Mouse (Mus musculus) midbrain, embryonic 11.5 days (tissue): Measurements from ENCODE around the gene Gpr137. TPM values are rescaled to one million over a fixed set of nuclear protein-coding genes. Genes with fewer than 3 reads are reported as not detected.

ENCODE experiments used
- ATAC-seq: fragments of 200-750 bp; cut with Nextera tagmentation; 2 replicates; pipeline ENCODE4 v1.8.0; 2017; ENCODE audit warnings: moderate TSS enrichment, moderate library complexity; ENCODE audit not compliant: low FRiP score
- DNase-seq: peaks from one replicate; pipeline ENCODE4 v3.0.0; 2015; ENCODE audit warnings: low spot score; ENCODE audit errors: missing footprints
- H3K27ac ChIP-seq: fragments of 300-500 bp; sonication (generic); 2 replicates; pipeline ENCODE4 v1.5.1; 2014; ENCODE audit warnings: low read depth, low read length
- H3K27me3 ChIP-seq: fragments of 300-500 bp; sonication (generic); 2 replicates; pipeline ENCODE4 v1.6.1; 2014; ENCODE audit warnings: mild to moderate bottlenecking, low read length, moderate library complexity, mixed read lengths; ENCODE audit not compliant: control insufficient read depth, insufficient read depth
- H3K36me3 ChIP-seq: fragments of 300-500 bp; sonication (generic); 2 replicates; pipeline ENCODE4 v1.6.1; 2014; ENCODE audit warnings: mild to moderate bottlenecking, low read length, moderate library complexity, mixed read lengths; ENCODE audit not compliant: control insufficient read depth, insufficient read depth
- H3K4me1 ChIP-seq: fragments of 300-500 bp; sonication (generic); 2 replicates; pipeline ENCODE4 v1.6.1; 2014; ENCODE audit warnings: low read length; ENCODE audit not compliant: control insufficient read depth, insufficient read depth
- H3K4me2 ChIP-seq: fragments of 300-500 bp; sonication (generic); 2 replicates; pipeline ENCODE4 v1.6.1; 2014; ENCODE audit warnings: mild to moderate bottlenecking, moderate library complexity
- H3K4me3 ChIP-seq: fragments of 300-500 bp; sonication (generic); 2 replicates; pipeline ENCODE4 v1.5.1; 2014; ENCODE audit warnings: low read depth, low read length
- H3K9ac ChIP-seq: fragments of 300-500 bp; sonication (generic); 2 replicates; pipeline ENCODE4 v1.6.1; 2014; ENCODE audit warnings: low read length
- H3K9me3 ChIP-seq: fragments of 300-500 bp; sonication (generic); 2 replicates; pipeline ENCODE4 v1.6.1; 2016; ENCODE audit warnings: low read length; ENCODE audit not compliant: control insufficient read depth
- WGBS: fragments of 180-500 bp; shearing (Covaris S2); extraction: QIAGEN DNeasy Blood & Tissue Kit; methylation state at CpG from one replicate; pipeline ENCODE4 v1.1.7; 2014; 5-methylcytosine and 5-hydroxymethylcytosine counted together
- polyA plus RNA-seq: library from polyadenylated mRNA; unstranded; fragments of >200 nt; fragmentation: Nextera tagmentation; extraction: Ambion mirVana; gene quantifications from 2 replicates; pipeline ENCODE4 v1.2.1, GENCODE M21; 2014

Gpr137 gene
- polyA plus RNA-seq, 1 experiment from 2014 or later = 32.0 TPM

DNA sequence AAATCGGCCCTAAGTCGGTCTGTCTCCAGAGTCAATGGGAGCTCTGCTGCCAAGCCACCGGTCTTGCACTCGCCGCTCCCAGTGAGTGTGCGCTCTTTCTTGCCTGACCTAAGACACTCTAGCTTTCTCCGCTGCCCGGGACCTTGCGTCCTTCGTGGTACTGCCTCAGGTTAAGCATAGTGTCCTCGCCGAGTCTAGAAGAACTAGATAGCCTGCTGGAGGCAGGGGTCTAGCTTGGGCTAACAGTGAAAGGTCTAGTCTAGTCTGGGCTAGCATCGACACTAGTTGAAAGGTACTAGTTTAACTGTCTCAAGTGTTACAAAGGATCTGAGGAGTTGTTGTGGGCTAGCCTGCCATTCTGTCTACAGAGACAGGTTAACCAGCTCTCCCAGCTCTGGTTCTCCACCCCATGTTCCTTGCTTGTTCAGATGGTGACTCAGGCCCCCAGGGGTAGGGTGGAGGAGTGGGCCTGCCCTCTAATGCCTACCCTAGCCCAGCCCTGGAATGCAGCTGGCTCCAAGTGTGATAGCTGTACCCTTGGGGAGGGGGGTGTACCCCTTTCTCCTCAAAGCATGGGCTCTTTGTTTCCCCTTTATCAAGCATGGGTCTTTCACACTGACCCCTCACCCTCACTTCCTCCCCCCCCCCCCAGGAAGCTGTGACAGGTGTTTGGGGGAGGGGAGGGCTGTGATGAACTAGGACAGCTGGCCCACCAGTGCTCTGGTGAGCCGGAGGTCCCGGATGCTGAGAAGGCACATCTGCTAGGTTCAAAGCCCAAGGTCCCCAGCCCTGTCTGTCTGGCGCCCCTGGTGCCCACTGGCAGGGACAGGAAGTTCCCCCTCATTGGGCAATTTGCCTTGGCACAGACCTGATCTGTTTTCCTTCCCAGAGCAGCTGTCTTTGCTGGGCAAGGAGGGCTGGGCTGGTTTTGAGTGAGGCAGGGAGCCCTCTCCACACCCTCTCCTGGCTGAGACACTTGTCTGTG is 33.5 kb upstream of the Gpr137 start, which contains the start of gene Plcb3:
Gene Plcb3, minus strand, starts transcription at position 934 of the 985 bp plus-strand sequence.
- H3K9me3 ChIP-seq = no peaks in the 10 kb centered on the region
- under 1% methylated on average over 16 of the region's 16 CpGs for WGBS
- DNase-seq (peak; percentile 96), ATAC-seq (no peak)
- peak within 1 kb of the TSS; percentile 89 for H3K27ac ChIP-seq
- no peaks in the 10 kb centered on the region; the same call in 1 of the 2 replicates for H3K27me3 ChIP-seq
- H3K9ac ChIP-seq = peak within 1 kb of the TSS; percentile 94
- peak within 1 kb of the TSS; percentile 83 for H3K4me3 ChIP-seq
- peaks cover 12% of the 10 kb centered on the region for H3K36me3 ChIP-seq
- H3K4me2 ChIP-seq = peak within 1 kb of the TSS; percentile 95
- peaks cover 40% of the 10 kb centered on the region for H3K4me1 ChIP-seq

- WGBS = under 1% methylated on average over 69 of the region's 84 CpGs
These were observed 32.2 kb upstream of the Gpr137 start, which contains the start of gene Ppp1r14b for GRCm38 (mm10) chr19:6974211-6975205. Ppp1r14b (plus strand) TSS chr19:6974968.

GRCm38 (mm10) chr19:6973581-6974190 is 31.4 kb upstream of the Gpr137 start:
- Histone ChIP-seq H3K27me3 (peaks cover 16% of the 10 kb centered on the region), H3K4me1 (peaks cover 43% of the 10 kb centered on the region), H3K27ac (no peak overlapping the region), H3K36me3 (peaks cover 12% of the 10 kb centered on the region), H3K9me3 (no peaks in the 10 kb centered on the region), H3K9ac (peak overlapping the region; percentile 94), H3K4me3 (peak overlapping the region; percentile 83), H3K4me2 (peak overlapping the region; percentile 72)
- peak; percentile 91 for DNase-seq
- 43% methylated on average over 12 of the region's 12 CpGs for WGBS
- no peak for ATAC-seq

More at GRCm38 (mm10) chr19:6974211-6975205, 32.2 kb upstream of the Gpr137 start, which contains the start of gene Ppp1r14b:
- Histone ChIP-seq H3K27ac (peak within 1 kb of the TSS; percentile 89), H3K27me3 (peaks cover 9% of the 10 kb centered on the region), H3K4me1 (peaks cover 48% of the 10 kb centered on the region), H3K4me3 (peak within 1 kb of the TSS; percentile 83), H3K4me2 (peak within 1 kb of the TSS; percentile 95), H3K36me3 (peaks cover 12% of the 10 kb centered on the region), H3K9me3 (no peaks in the 10 kb centered on the region), H3K9ac (peak within 1 kb of the TSS; percentile 94)
- DNase-seq (peak; percentile 98), ATAC-seq (peak; percentile 71)

GRCm38 (mm10) chr19:6972247-6972917 is 30.1 kb upstream of the Gpr137 start:
- no peak for ATAC-seq
- Histone ChIP-seq H3K27ac (no peak overlapping the region), H3K4me2 (no peak overlapping the region), H3K27me3 (peaks cover 20% of the 10 kb centered on the region), H3K9ac (no peak overlapping the region), H3K4me3 (no peak overlapping the region), H3K9me3 (no peaks in the 10 kb centered on the region), H3K36me3 (peaks cover 2% of the 10 kb centered on the region), H3K4me1 (peaks cover 32% of the 10 kb centered on the region)
- DNase-seq = no peak
- 78% methylated on average over 13 of the region's 13 CpGs for WGBS

DNA sequence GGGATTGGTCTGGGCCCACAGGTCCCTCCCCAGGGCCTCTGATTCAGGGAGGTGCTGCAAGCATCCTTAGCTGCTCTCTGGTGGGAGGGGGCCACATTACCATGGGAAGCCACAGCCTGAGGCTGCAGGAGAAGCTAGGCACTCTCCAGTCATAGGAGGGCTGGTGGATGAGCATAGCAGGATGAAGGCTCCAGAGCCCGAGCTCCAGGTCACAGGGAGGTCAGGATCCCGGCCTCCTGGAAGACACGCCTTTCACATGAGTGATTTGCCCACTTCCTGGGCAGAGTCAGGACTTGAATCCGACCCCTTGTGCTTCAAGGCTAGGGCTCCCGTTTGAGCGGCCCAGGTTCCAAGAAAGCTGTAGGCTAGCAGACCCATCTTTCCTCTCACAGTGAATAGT is 29.4 kb upstream of the Gpr137 start:
- DNase-seq = no peak
- H3K4me2 ChIP-seq = no peak overlapping the region
- H3K9me3 ChIP-seq = no peaks in the 10 kb centered on the region
- H3K27me3 ChIP-seq = peaks cover 20% of the 10 kb centered on the region
- H3K36me3 ChIP-seq = no peaks in the 10 kb centered on the region
- 47% methylated on average over 6 of the region's 6 CpGs for WGBS
- H3K4me1 ChIP-seq = peaks cover 26% of the 10 kb centered on the region
- H3K4me3 ChIP-seq = no peak overlapping the region
- no peak overlapping the region for H3K27ac ChIP-seq
- no peak for ATAC-seq
- H3K9ac ChIP-seq = no peak overlapping the region

DNA sequence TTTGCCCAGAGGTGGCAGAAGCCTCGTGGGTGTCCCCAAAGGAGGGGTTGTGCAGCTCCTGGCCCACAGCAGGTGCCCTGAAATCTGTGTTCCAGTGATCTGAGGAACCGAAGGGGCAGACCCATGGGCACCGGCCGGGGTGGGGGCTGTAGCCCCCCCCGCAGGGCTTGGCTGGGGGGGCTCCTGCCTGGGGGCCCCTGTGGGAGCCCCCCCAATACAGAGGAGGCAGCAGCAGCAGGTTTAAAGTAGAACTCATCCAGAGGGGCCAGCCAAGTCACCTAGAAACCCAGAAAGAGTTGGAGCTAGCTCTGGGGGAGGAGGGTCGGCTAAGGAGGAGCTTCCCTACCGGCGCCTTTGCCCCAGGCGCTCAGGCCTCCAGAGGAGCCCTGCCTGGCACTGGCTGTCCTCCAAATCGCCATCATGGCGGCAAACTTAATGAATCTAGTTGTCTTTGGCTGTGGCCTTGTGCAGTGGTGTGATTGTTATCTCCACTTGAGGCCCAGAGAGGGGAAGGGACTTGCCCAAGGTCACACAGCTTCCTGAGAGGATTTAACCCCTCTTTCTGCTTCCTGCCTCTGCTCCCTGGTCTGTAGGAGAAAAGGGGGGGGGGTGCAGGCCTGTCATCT is 28.3 kb upstream of the Gpr137 start:
- DNase-seq (no peak), ATAC-seq (no peak)
- 21% methylated on average over 11 of the region's 11 CpGs for WGBS
- Histone ChIP-seq H3K9ac (no peak overlapping the region), H3K4me2 (no peak overlapping the region), H3K27me3 (peaks cover 20% of the 10 kb centered on the region), H3K4me1 (peaks cover 17% of the 10 kb centered on the region), H3K9me3 (no peaks in the 10 kb centered on the region), H3K4me3 (no peak overlapping the region), H3K36me3 (no peaks in the 10 kb centered on the region), H3K27ac (no peak overlapping the region)

GRCm38 (mm10) chr19:6969665-6970381 is 27.5 kb upstream of the Gpr137 start:
- Histone ChIP-seq H3K4me2 (peak overlapping the region; percentile 51), H3K4me1 (peaks cover 17% of the 10 kb centered on the region), H3K27ac (no peak overlapping the region), H3K27me3 (peaks cover 20% of the 10 kb centered on the region), H3K36me3 (no peaks in the 10 kb centered on the region), H3K9ac (peak overlapping the region; percentile 57), H3K4me3 (peak overlapping the region; percentile 42), H3K9me3 (no peaks in the 10 kb centered on the region)
- DNase-seq (peak; percentile 97), ATAC-seq (0 out of 2 replicates have a peak, but pooled peaks have one; percentile 13)
- 2% methylated on average over 46 of the region's 55 CpGs for WGBS
